Mouse (Mus musculus) stomach, postnatal 0 days (tissue): ENCODE measurements around the gene Wt1.

Experiments used
- CTCF ChIP-seq: IDR thresholded peaks from 2 replicates; pipeline ENCODE4 v1.5.1; 2016; ENCODE audit warnings: antibody characterized with exemption, low read depth, mild to moderate bottlenecking, moderate library complexity
- EP300 ChIP-seq: optimal IDR thresholded peaks from 2 replicates; pipeline ENCODE3; 2016; ENCODE audit warnings: antibody characterized with exemption

DNA sequence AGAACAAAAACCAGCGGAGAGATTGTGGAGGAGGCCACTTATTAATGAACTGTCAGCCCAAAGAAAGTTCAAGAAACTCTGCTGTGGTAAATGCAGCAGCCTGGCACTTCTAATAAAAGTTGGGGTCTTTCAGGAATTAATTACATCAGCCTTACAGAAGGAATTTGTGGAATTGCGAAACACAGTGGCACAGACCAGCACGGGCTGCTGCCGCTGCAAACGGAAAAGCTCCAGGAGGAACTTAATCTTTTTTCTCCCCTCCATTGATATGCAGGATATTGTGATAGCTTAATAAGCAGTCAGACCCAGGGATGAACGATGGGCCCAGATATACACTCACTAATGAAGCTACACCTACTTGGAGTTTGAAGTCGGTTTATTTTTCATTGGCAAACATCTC lies 15.0 kb downstream of the Wt1 start:
- TF ChIP-seq EP300 (no peak), CTCF (no peak)
